Mouse (Mus musculus): Measurements from ENCODE around the gene Mark4. TPM values are rescaled to one million over a fixed set of nuclear protein-coding genes. Genes with fewer than 3 reads are reported as not detected.

The Mark4 gene
- polyA plus RNA-seq, 1 experiment from 2014 or later = 9.2 TPM

- Histone ChIP-seq H3K4me3 (ENCODE audit: low read depth, low read length) (peak within 1 kb of the TSS; percentile 89), H3K36me3 (ENCODE audit: control insufficient read depth, insufficient read depth, low read length) (peaks cover 29% of the 10 kb centered on the region), H3K4me2 (ENCODE audit: low read length) (peak within 1 kb of the TSS; percentile 87), H3K27me3 (replicated peaks; ENCODE audit: control insufficient read depth, insufficient read depth, low read length) (no peaks in the 10 kb centered on the region), H3K9me3 (replicated peaks; ENCODE audit: control insufficient read depth, low read length) (no peaks in the 10 kb centered on the region), H3K9ac (ENCODE audit: low read length) (peak within 1 kb of the TSS; percentile 89), H3K27ac (ENCODE audit: low read depth, low read length) (peak within 1 kb of the TSS; percentile 30; the same call in 1 of the 2 replicates), H3K4me1 (ENCODE audit: control insufficient read depth, insufficient read depth, low read length) (peaks cover 6% of the 10 kb centered on the region)
- WGBS = 6% methylated on average over 46 of the region's 48 CpGs
- DNase-seq (ENCODE audit: low spot score) (peak; percentile 100), ATAC-seq (peak; percentile 97)
Observed at GRCm38 (mm10) chr7:19381377-19382165, 77.0 kb downstream of the Mark4 start, which contains the start of gene Ercc2. Gene Ercc2, plus strand, starts transcription at chr7:19382010.

- Histone ChIP-seq H3K4me2 (ENCODE audit: low read length) (no peak overlapping the region), H3K27ac (ENCODE audit: low read depth, low read length) (no peak overlapping the region), H3K4me1 (ENCODE audit: control insufficient read depth, insufficient read depth, low read length) (peaks cover 2% of the 10 kb centered on the region; the same call in 1 of the 2 replicates), H3K27me3 (replicated peaks; ENCODE audit: control insufficient read depth, insufficient read depth, low read length) (no peaks in the 10 kb centered on the region), H3K9ac (ENCODE audit: low read length) (no peak overlapping the region), H3K9me3 (replicated peaks; ENCODE audit: control insufficient read depth, low read length) (no peaks in the 10 kb centered on the region), H3K36me3 (ENCODE audit: control insufficient read depth, insufficient read depth, low read length) (0 out of 2 replicates have a peak, but pooled peaks cover 6% of the 10 kb centered on the region), H3K4me3 (ENCODE audit: low read depth, low read length) (no peak overlapping the region)
- DNase-seq (ENCODE audit: low spot score) (no peak), ATAC-seq (no peak)
- WGBS = 75% methylated on average over 8 of the region's 8 CpGs
Observed at GRCm38 (mm10) chr7:19378049-19378448, 80.6 kb downstream of the Mark4 start.

- Histone ChIP-seq H3K9ac (ENCODE audit: low read length) (no peak overlapping the region), H3K4me1 (ENCODE audit: control insufficient read depth, insufficient read depth, low read length) (no peaks in the 10 kb centered on the region), H3K9me3 (replicated peaks; ENCODE audit: control insufficient read depth, low read length) (no peaks in the 10 kb centered on the region), H3K4me3 (ENCODE audit: low read depth, low read length) (no peak overlapping the region), H3K27me3 (replicated peaks; ENCODE audit: control insufficient read depth, insufficient read depth, low read length) (no peaks in the 10 kb centered on the region), H3K27ac (ENCODE audit: low read depth, low read length) (no peak overlapping the region), H3K4me2 (ENCODE audit: low read length) (no peak overlapping the region), H3K36me3 (ENCODE audit: control insufficient read depth, insufficient read depth, low read length) (0 out of 2 replicates have a peak, but pooled peaks cover 6% of the 10 kb centered on the region)
- no peak for DNase-seq (ENCODE audit: low spot score)
- ATAC-seq = no peak
- 91% methylated on average over 4 of the region's 4 CpGs for WGBS
Observed at GRCm38 (mm10) chr7:19376019-19376418, 82.6 kb downstream of the Mark4 start.

- Histone ChIP-seq H3K4me2 (ENCODE audit: low read length) (no peak overlapping the region), H3K4me1 (ENCODE audit: control insufficient read depth, insufficient read depth, low read length) (no peaks in the 10 kb centered on the region), H3K9ac (ENCODE audit: low read length) (no peak overlapping the region), H3K27me3 (replicated peaks; ENCODE audit: control insufficient read depth, insufficient read depth, low read length) (no peaks in the 10 kb centered on the region), H3K27ac (ENCODE audit: low read depth, low read length) (no peak overlapping the region), H3K4me3 (ENCODE audit: low read depth, low read length) (no peak overlapping the region), H3K9me3 (replicated peaks; ENCODE audit: control insufficient read depth, low read length) (no peaks in the 10 kb centered on the region), H3K36me3 (ENCODE audit: control insufficient read depth, insufficient read depth, low read length) (0 out of 2 replicates have a peak, but pooled peaks cover 6% of the 10 kb centered on the region)
- DNase-seq (ENCODE audit: low spot score) (no peak), ATAC-seq (no peak)
- 82% methylated on average over 18 of the region's 18 CpGs for WGBS
Observed at GRCm38 (mm10) chr7:19375368-19375767, 83.3 kb downstream of the Mark4 start.

MicroRNAs encoded within 50 kb of the gene (microRNA counts, 519-probe panel; counts per million panel counts)
- not detected for microRNA mmu-miR-343

Small RNA genes within 50 kb of the gene (microRNA-seq; reads per million reads assigned to microRNA genes)
- not detected for gene Mir343

Other genes with a start within 250 kb of the Mark4 start
- gene Gpr4, start 246.3 kb downstream of the Mark4 start, polyA plus RNA-seq (2014; fragmentation: Nextera tagmentation; extraction: Ambion mirVana) = 1.8 and 2.3 TPM in 2 replicates
- gene Opa3, start 230.5 kb downstream of the Mark4 start, polyA plus RNA-seq (2014; fragmentation: Nextera tagmentation; extraction: Ambion mirVana) = 42.5 TPM in 2 replicates
- gene Vasp, start 187.0 kb downstream of the Mark4 start, polyA plus RNA-seq (2014; fragmentation: Nextera tagmentation; extraction: Ambion mirVana) = 27.1 and 32.3 TPM in 2 replicates
- gene Ppm1n, start 178.8 kb downstream of the Mark4 start, polyA plus RNA-seq (2014; fragmentation: Nextera tagmentation; extraction: Ambion mirVana) = 0.30 and 0.67 TPM in 2 replicates
- gene Rtn2, start 176.2 kb downstream of the Mark4 start, polyA plus RNA-seq (2014; fragmentation: Nextera tagmentation; extraction: Ambion mirVana) = 102 and 109 TPM in 2 replicates
- gene Fosb, start 148.8 kb downstream of the Mark4 start, polyA plus RNA-seq (2014; fragmentation: Nextera tagmentation; extraction: Ambion mirVana) = 0.17 TPM in 1 of 2 replicates, not detected in the other
- gene Ercc1, start 114.0 kb downstream of the Mark4 start, polyA plus RNA-seq (2014; fragmentation: Nextera tagmentation; extraction: Ambion mirVana) = 99.5 and 101 TPM in 2 replicates
- gene Cd3eap, start 99.3 kb downstream of the Mark4 start, polyA plus RNA-seq (2014; fragmentation: Nextera tagmentation; extraction: Ambion mirVana) = 18.4 and 20.0 TPM in 2 replicates
- 1.1 and 1.3 TPM in 2 replicates for gene Ppp1r13l, start 99.1 kb downstream of the Mark4 start, polyA plus RNA-seq (2014; fragmentation: Nextera tagmentation; extraction: Ambion mirVana)
- gene Ercc2, start 76.8 kb downstream of the Mark4 start, polyA plus RNA-seq (2014; fragmentation: Nextera tagmentation; extraction: Ambion mirVana) = 12.9 and 15.2 TPM in 2 replicates
- gene Klc3, start 54.7 kb downstream of the Mark4 start, polyA plus RNA-seq (2014; fragmentation: Nextera tagmentation; extraction: Ambion mirVana) = 0.81 and 1.3 TPM in 2 replicates
- not detected in 2 replicates for gene Ckm, start 54.0 kb downstream of the Mark4 start, polyA plus RNA-seq (2014; fragmentation: Nextera tagmentation; extraction: Ambion mirVana)
- gene Exoc3l2, start 4.5 kb upstream of the Mark4 start, polyA plus RNA-seq (2014; fragmentation: Nextera tagmentation; extraction: Ambion mirVana) = 0.16 and 0.25 TPM in 2 replicates
- gene Bloc1s3, start 49.5 kb upstream of the Mark4 start, polyA plus RNA-seq (2014; fragmentation: Nextera tagmentation; extraction: Ambion mirVana) = 2.1 and 2.3 TPM in 2 replicates
- 34.2 and 42.5 TPM in 2 replicates for gene Trappc6a, start 49.6 kb upstream of the Mark4 start, polyA plus RNA-seq (2014; fragmentation: Nextera tagmentation; extraction: Ambion mirVana)
- gene Nkpd1, start 59.0 kb upstream of the Mark4 start, polyA plus RNA-seq (2014; fragmentation: Nextera tagmentation; extraction: Ambion mirVana) = 0.36 and 0.57 TPM in 2 replicates
- gene Ppp1r37, start 104.3 kb upstream of the Mark4 start, polyA plus RNA-seq (2014; fragmentation: Nextera tagmentation; extraction: Ambion mirVana) = 12.6 and 13.5 TPM in 2 replicates
- gene Zfp296, start 118.5 kb upstream of the Mark4 start, polyA plus RNA-seq (2014; fragmentation: Nextera tagmentation; extraction: Ambion mirVana) = 0.15 TPM in 1 of 2 replicates, not detected in the other
- gene Gemin7, start 118.8 kb upstream of the Mark4 start, polyA plus RNA-seq (2014; fragmentation: Nextera tagmentation; extraction: Ambion mirVana) = 134 and 146 TPM in 2 replicates
- gene Clasrp, start 145.7 kb upstream of the Mark4 start, polyA plus RNA-seq (2014; fragmentation: Nextera tagmentation; extraction: Ambion mirVana) = 27.1 and 40.1 TPM in 2 replicates
- 2.8 and 3.0 TPM in 2 replicates for gene Relb, start 170.6 kb upstream of the Mark4 start, polyA plus RNA-seq (2014; fragmentation: Nextera tagmentation; extraction: Ambion mirVana)
- gene Clptm1, start 206.2 kb upstream of the Mark4 start, polyA plus RNA-seq (2014; fragmentation: Nextera tagmentation; extraction: Ambion mirVana) = 86.4 and 94.9 TPM in 2 replicates
- gene Apoc2, start 219.1 kb upstream of the Mark4 start, polyA plus RNA-seq (2014; fragmentation: Nextera tagmentation; extraction: Ambion mirVana) = not detected in 2 replicates
- gene Gm44805, start 222.6 kb upstream of the Mark4 start, polyA plus RNA-seq (2014; fragmentation: Nextera tagmentation; extraction: Ambion mirVana) = not detected in 2 replicates
- gene Apoc4, start 222.7 kb upstream of the Mark4 start, polyA plus RNA-seq (2014; fragmentation: Nextera tagmentation; extraction: Ambion mirVana) = not detected in 2 replicates
- 1.0 and 1.4 TPM in 2 replicates for gene Apoc1, start 233.8 kb upstream of the Mark4 start, polyA plus RNA-seq (2014; fragmentation: Nextera tagmentation; extraction: Ambion mirVana)
- gene Apoe, start 240.4 kb upstream of the Mark4 start, polyA plus RNA-seq (2014; fragmentation: Nextera tagmentation; extraction: Ambion mirVana) = 261 and 304 TPM in 2 replicates

Data from forebrain, embryonic 14.5 days (tissue).